Mouse (Mus musculus): ENCODE measurements around the gene Zfp619. TPM values are rescaled to one million over a fixed set of nuclear protein-coding genes. Genes with fewer than 3 reads are reported as not detected.

Gene Zfp619
- 1 to 10 TPM; 3.1 to 3.8 TPM for total RNA-seq (2023)

DNA sequence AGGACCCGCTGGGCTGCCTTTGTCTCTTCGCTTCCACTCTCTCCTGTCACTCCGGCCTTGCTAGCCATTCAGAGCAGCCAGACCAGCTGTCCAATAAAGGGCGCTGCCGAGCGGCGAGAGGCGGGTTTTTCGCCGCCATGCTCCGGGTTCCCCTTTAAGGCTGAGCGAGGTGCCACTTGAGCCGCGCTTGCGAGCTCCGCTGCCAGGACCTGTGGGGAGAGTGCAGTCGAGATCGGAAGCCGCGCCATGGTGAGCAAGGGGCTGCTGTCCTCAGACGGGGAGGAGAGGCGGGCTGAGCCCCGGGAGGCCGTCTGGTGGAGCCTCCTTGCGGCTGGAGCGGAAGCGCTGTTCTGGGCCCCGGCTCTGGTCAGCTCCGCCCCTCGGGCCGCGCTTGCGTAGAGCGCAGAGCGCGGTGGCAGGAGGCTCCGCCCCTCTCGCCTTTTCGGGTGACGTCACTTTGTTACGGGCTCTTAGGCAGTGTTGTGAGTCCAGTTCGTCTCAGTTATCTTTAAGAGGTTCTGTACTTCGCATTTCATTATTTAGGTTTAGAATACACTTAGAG lies at the start of gene Zfp619:
Zfp619 (plus strand) TSS at position 151 of the 562 bp plus-strand sequence.

Other genes with a start within 250 kb of the Zfp619 start
- gene Gm5114, start 104.6 kb upstream of the Zfp619 start, total RNA-seq (2023) = not detected